21 mouse cellular contexts compared by ENCODE assay signal in genomic region chr17:61248411-61248810, GRCm38 (mm10).
A peak's percentile ranks its signal among the peaks of the same experiment; 100 is the strongest.
DNase-seq lines count a peak whose midpoint lies in the region; ATAC-seq lines count a peak whose summit lies in the region.
"Had no signal": no experiment of that assay in that cellular context is flagged by ENCODE, and none has a peak within 500 bp of the region (broad histone marks: within the 10 kb centered on the region; RNA-seq: fewer than 3 reads in every experiment).

No protein-coding gene starts in this region.

- ATAC-seq in embryonic facial prominence, embryonic 11.5 days (replicated peaks; ENCODE audit: insufficient number of reproducible peaks, low FRiP score, low TSS enrichment, low read depth): no peak
- ATAC-seq: forebrain, embryonic 14.5 days; forebrain, embryonic 16.5 days had no signal

- H3K9ac ChIP-seq in embryonic facial prominence, embryonic 11.5 days (replicated peaks; ENCODE audit: low read length): no peak overlapping the region
- H3K9ac ChIP-seq: embryonic facial prominence, embryonic 13.5 days; embryonic facial prominence, embryonic 15.5 days; forebrain, embryonic 12.5 days had no signal

- peak; percentile 23 for DNase-seq in embryo, embryonic 11 days
- DNase-seq in embryo, embryonic 10 days (ENCODE audit: low spot score): no peak
- peak; percentile 46 for DNase-seq in embryonic facial prominence, embryonic 10.5 days (ENCODE audit: low spot score)
- peak; percentile 61 for DNase-seq in embryonic facial prominence, embryonic 11.5 days (ENCODE audit: low spot score)
- no peak for DNase-seq in spleen, postnatal 36 days (ENCODE audit: low spot score in 2 of 2)
- DNase-seq: adrenal gland, adult 2 months; adrenal gland, postnatal 10 days; adrenal gland, postnatal 25 days; cerebellum, adult 11 months; cerebellum, adult 18-20 months; cerebellum, adult 8-10 months; cerebellum, adult 9-11 months; cerebellum, postnatal 14 days; cerebellum, postnatal 36 days had no signal

- peaks cover 5% of the 10 kb centered on the region; the same call in 1 of the 2 replicates for H3K4me1 ChIP-seq in embryonic facial prominence, embryonic 10.5 days
- no peaks in the 10 kb centered on the region for H3K4me1 ChIP-seq in embryonic facial prominence, embryonic 11.5 days (ENCODE audit: control insufficient read depth, insufficient read depth, low read length)
- H3K4me1 ChIP-seq: embryonic facial prominence, embryonic 13.5 days; embryonic facial prominence, embryonic 15.5 days; forebrain, embryonic 10.5 days; forebrain, embryonic 12.5 days had no signal

- no peak overlapping the region for H3K4me2 ChIP-seq in embryonic facial prominence, embryonic 11.5 days (ENCODE audit: low read depth, low read length)
- H3K4me2 ChIP-seq: embryonic facial prominence, embryonic 13.5 days; embryonic facial prominence, embryonic 15.5 days; forebrain, embryonic 12.5 days had no signal

- no peaks in the 10 kb centered on the region for H3K27me3 ChIP-seq in embryonic facial prominence, embryonic 10.5 days (replicated peaks; ENCODE audit: low read depth, poor library complexity, severe bottlenecking)
- no peaks in the 10 kb centered on the region for H3K27me3 ChIP-seq in embryonic facial prominence, embryonic 11.5 days (ENCODE audit: control insufficient read depth, insufficient read depth, low read length)
- H3K27me3 ChIP-seq: embryonic facial prominence, embryonic 13.5 days; embryonic facial prominence, embryonic 15.5 days; forebrain, embryonic 12.5 days had no signal

- WGBS in embryonic facial prominence, embryonic 10.5 days: 40% methylated on average over 3 of the region's 3 CpGs
- 39% methylated on average over 3 of the region's 3 CpGs for WGBS in embryonic facial prominence, embryonic 11.5 days

- H3K9me3 ChIP-seq in embryonic facial prominence, embryonic 10.5 days: no peaks in the 10 kb centered on the region
- H3K9me3 ChIP-seq in embryonic facial prominence, embryonic 11.5 days (replicated peaks; ENCODE audit: control insufficient read depth, low read length): no peaks in the 10 kb centered on the region
- H3K9me3 ChIP-seq: embryonic facial prominence, embryonic 13.5 days; embryonic facial prominence, embryonic 15.5 days; forebrain, embryonic 10.5 days; forebrain, embryonic 12.5 days had no signal

- H3K4me3 ChIP-seq in embryonic facial prominence, embryonic 10.5 days: no peak overlapping the region
- H3K4me3 ChIP-seq in embryonic facial prominence, embryonic 11.5 days (ENCODE audit: low read depth, low read length): no peak overlapping the region
- H3K4me3 ChIP-seq: embryonic facial prominence, embryonic 13.5 days; embryonic facial prominence, embryonic 15.5 days; erythroblast, embryonic 14.5 days; forebrain, embryonic 10.5 days; forebrain, embryonic 12.5 days had no signal

- H3K27ac ChIP-seq in embryonic facial prominence, embryonic 10.5 days (replicated peaks): no peak overlapping the region
- H3K27ac ChIP-seq in embryonic facial prominence, embryonic 11.5 days (replicated peaks; ENCODE audit: low read depth, low read length): no peak overlapping the region
- H3K27ac ChIP-seq: embryonic facial prominence, embryonic 13.5 days; embryonic facial prominence, embryonic 15.5 days; forebrain, embryonic 10.5 days; forebrain, embryonic 12.5 days had no signal

- H3K36me3 ChIP-seq in embryonic facial prominence, embryonic 10.5 days (replicated peaks): no peaks in the 10 kb centered on the region
- H3K36me3 ChIP-seq in embryonic facial prominence, embryonic 11.5 days (replicated peaks; ENCODE audit: control insufficient read depth, insufficient read depth, low read depth, low read length): no peaks in the 10 kb centered on the region
- H3K36me3 ChIP-seq: embryonic facial prominence, embryonic 13.5 days; embryonic facial prominence, embryonic 15.5 days; forebrain, embryonic 10.5 days; forebrain, embryonic 12.5 days had no signal

Comparison
In these comparisons a context has a peak if more than half of its experiments do, and no peak if none do; other contexts are left out.
1. DNase-seq: peak in embryo, embryonic 11 days (single experiment), embryonic facial prominence, embryonic 10.5 days (single experiment) and embryonic facial prominence, embryonic 11.5 days (single experiment); none in embryo, embryonic 10 days (single experiment) and spleen, postnatal 36 days (0 of 2).